Mouse (Mus musculus): Measurements from ENCODE around the gene Fxyd3. TPM values are rescaled to one million over a fixed set of nuclear protein-coding genes. Genes with fewer than 3 reads are reported as not detected.

The Fxyd3 gene
- total RNA-seq, 2 experiments from 2014 or later = 1.2 TPM; not detected in 1

DNA sequence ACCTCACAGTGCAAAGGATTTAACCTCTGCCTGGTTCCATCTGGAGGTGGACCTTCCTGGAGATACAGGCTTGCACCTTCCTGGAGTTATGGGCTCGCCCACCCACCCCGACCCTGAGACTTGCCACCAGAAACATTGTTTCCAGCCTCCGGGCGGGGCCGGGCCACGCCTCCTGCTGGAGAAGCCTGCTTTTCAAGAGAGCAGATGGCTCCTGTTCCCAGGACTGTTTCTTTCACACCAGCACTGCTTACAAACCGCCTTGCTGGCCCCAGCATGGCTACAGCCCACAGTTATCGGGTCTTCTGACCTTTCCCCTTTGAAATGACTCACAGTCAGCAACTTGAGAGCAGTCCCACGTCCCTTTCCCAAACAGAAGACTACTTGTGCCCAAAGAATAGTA is 4.2 kb downstream of the Fxyd3 start:
- no peak for DNase-seq (ENCODE audit: low spot score in 2 of 2)

DNA sequence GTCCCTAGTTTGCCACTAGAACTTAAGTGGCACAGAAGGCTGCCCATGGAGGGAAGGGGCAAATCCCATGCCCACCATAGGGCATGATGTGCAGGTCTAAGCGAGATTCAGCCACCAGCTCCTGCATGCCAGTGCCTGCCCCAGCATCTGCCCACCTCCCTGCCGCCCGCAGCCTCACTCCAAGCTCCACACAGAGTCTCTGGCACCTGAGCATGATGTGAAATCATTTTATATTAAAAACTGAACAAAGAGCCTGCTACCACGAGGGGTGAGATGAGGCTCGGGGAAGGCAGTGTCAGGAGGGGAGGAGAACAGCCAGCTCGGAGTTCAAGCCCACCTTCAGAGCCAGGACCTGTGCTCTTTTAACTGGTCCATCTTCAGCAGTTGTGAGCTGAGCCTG is 6.2 kb downstream of the Fxyd3 start:
- no peak for DNase-seq (ENCODE audit: low spot score in 2 of 2)

DNA sequence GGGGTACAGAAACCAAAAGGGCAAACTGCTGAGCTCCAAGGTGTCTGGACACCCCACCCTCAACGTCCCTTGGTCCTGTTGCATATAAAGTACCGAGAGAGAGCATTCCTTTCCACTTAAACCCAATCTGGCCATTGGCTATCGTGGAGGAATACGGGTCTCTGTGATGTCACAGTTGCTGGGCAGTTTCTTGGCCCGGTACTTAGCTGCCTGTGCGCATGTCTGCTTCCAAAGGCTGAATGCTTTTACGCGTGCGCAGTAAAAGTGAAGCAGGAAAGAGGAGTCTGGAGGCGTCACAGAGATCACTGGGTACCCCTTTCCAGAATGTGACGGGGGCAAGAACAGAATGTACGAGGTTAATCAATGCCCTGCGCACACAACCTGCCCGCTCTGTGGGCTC is 7.0 kb downstream of the Fxyd3 start:
- DNase-seq (ENCODE audit: low spot score in 2 of 2) = no peak

DNA sequence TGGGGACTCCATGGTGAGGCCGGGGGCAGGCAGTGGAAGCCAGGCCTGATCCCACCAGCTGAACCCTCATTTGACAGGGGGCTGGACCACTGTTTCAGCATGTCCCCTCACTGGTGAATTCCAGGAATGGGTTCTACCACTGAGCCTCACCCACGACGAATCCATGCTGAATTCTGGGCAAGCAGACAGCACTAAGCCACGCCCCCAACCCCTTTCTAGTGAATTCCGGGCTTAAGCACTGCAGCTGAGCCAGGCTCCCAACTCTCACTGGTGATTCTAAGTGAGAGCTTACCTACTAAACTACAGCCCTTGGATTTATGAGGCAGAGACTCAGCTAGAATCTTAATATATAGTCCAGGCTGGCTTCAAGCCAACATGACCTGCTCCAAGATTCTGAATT is 8.7 kb downstream of the Fxyd3 start:
- no peak for DNase-seq (ENCODE audit: low spot score in 2 of 2)

DNA sequence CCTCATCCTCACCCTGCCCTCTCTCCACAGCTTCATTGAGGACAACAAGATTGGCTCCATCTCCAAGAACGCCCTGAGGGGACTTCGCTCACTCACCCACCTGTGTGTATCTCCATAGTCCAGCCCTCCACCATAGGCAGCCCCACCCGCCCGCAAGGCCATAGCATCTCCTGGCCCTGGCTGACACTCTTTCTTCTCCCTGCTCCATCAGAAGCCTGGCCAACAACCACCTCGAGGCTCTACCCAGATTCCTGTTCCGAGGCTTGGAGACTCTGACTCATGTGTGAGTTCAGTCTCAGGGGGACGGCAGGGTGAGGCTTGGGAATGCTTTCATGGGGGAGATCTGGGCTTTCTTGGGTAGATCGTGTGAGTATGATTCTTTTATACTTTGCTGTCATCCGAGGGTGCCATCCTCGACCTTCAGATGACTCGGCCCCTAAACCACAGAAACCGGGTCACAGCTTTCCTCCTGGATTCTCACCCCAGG is 13.4 kb downstream of the Fxyd3 start:
- DNase-seq (ENCODE audit: low spot score in 2 of 2) = no peak

DNA sequence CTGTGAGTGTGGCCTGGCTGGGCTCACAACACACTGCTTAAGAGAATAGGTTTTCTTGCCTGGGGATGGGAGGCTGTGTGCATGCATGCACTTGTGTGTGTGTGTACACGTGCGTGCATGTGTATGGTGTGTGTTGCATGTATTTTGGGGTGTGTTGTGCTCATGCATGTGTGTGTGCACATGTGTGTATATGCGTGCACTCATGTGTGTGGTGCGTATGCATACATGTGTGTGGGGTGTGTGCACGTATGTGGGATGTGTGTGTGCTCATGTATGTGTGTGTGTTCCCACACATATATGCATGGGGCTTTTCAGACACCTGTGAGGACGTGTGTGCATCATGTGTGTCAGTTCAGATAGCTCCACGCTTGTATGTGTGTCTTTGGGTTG is 15.9 kb downstream of the Fxyd3 start:
- DNase-seq (ENCODE audit: low spot score in 2 of 2) = no peak

DNA sequence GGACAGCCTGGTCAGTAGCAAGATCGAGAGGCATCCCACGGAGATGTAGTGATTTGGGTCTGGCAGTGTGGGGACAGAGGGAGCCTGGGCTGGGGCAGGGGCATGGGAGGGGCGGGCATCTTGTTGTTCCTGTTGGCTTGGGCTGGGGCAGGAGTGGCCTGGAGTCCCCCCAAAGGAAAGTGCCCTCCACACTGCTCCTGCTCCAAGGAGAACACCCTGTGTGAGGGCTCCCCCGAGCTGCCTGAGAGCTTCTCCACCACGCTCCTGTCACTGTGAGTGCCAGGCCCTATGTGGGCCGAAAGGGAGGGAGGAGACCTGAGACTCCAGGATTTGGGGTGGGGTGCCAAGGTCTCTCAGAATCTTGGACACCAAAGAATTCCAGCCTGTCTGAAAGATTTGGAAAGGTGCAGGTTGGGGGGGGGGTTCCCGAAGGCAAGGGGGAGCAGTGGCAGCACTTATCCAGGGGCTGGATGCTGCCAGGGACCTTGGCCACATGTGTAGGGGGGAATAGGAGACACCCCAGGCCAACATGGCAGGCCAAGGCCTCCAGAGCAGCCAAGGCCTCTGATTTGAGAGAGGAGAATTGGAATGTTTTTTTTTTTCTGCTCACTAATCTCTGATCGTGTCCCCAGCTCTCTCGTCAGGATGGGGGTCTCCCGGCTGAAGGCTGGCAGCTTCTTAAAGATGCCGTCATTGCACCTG is 16.4 kb downstream of the Fxyd3 start:
- DNase-seq (ENCODE audit: low spot score in 2 of 2) = no peak

DNA sequence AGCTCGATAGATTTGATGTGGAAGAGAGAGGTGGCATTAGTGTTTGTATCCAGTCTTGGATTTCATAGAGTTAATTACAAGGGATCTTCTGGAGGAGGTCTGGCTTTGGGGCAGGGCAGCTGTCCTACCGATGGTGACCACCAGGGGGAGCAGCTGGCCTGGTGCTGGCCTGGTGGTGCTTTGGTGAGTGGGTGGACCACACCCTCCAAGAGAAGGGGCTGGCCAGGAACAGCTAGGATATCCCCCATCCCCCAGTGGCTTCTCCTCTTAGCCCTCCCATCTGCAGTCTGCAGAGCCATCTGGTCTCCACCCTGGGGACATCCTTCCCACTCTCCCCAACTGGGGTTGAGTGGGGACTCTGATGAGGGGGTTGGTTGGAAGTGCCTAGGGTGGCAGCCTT is 17.4 kb downstream of the Fxyd3 start, which contains the start of gene Lgi4:
Lgi4 (plus strand) TSS at position 235 of the 400 bp plus-strand sequence.
- peak; percentile 84 for DNase-seq (ENCODE audit: low spot score in 2 of 2)

DNA sequence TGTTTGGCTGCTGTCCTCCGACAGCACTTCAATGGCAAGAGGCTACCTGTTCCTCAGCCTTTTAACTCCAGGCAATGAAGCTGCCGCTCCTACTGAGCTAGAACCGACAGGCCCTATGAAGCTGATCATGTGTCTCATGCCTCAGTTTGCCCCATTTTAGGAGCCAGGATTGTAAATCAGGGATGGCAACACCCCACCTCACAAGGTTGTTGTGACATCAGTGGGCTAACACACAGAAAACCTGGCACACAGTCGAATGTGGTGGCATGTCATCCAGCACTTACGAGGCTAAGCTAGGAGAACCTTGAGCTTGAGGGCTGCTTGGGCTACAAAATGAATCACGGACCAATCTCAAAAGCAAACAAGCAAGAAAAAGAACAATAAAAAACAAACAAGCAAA is 18.3 kb downstream of the Fxyd3 start:
- DNase-seq (ENCODE audit: low spot score in 2 of 2) = no peak

DNA sequence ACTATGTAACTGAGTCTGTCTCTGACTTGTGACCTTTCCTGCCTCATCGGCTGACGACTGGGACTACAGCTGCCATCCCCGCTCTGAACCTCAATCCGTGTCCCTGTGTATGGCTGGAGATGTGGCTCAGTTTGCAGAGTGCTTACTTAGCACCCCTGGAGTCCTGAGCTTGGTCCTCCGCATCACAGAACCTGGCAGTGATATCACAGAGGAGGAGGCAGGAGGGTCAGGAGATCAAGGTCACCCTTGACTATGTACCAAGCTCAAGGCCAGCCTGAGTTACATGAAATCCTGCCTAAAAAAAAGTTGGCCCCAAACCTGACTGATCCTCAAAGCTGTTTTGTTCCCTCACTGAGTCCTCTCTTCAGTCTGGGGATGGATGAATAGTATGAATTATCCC is 18.8 kb downstream of the Fxyd3 start:
- no peak for DNase-seq (ENCODE audit: low spot score in 2 of 2)

DNA sequence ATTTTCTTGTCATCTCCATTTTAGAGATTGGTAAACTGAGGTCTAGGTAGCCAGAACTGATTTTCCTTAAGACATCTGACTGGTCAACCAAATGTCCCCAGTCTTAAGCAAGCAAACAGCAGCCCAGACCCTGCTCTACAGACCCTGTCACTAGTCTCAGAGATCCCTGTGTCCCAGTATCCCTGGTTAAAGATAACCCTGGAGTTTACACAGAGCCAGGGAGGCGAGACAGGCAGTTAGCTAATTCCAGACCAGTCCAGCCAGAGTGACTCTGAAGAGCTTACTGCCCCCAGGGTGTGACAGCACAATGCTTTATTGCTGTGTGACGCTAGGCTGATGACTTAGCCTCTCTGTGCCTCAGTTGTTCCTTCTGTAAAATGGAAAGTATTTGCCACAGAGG is 19.4 kb downstream of the Fxyd3 start, which contains the start of gene Fxyd1:
Fxyd1 (minus strand) TSS at position 129 of the 400 bp plus-strand sequence.
- DNase-seq (ENCODE audit: low spot score in 2 of 2) = no peak

DNA sequence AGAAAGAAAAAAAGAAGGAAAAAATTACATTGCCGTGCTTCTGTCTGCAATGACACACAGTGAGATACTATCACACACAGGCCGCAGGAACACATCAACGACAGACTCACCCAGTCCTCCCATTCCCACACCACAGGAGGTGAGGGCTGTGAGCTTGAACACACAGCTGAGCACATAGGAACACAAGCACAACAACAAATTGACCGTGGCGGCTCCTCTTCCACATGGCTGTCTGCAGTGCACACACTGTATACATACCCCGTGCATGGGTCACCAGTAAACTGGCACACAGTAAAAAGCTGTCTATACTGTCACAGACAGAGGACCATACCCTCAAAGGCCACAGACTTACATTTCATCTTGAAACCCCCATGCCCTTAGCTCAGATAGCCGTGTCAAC is 20.1 kb downstream of the Fxyd3 start:
- no peak for DNase-seq (ENCODE audit: low spot score in 2 of 2)

DNA sequence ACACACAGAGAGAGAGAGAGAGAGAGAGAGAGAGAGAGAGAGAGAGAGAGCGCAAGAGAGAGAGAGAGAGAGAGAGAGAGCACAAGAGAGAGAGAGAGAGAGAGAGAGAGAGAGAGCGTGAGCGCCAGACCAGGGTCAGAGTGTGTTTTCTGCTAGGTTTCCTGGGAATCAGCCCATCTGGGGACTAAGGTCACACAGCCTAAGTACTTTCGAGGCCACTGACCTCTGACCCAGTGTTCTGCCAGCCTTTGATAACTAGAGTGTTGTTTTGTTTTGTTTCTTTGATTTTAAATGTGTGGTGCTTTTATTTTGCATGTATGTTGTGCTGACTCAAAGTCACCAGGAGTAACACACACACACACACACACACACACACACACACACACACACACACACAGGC is 20.6 kb downstream of the Fxyd3 start:
- no peak for DNase-seq (ENCODE audit: low spot score in 2 of 2)

DNA sequence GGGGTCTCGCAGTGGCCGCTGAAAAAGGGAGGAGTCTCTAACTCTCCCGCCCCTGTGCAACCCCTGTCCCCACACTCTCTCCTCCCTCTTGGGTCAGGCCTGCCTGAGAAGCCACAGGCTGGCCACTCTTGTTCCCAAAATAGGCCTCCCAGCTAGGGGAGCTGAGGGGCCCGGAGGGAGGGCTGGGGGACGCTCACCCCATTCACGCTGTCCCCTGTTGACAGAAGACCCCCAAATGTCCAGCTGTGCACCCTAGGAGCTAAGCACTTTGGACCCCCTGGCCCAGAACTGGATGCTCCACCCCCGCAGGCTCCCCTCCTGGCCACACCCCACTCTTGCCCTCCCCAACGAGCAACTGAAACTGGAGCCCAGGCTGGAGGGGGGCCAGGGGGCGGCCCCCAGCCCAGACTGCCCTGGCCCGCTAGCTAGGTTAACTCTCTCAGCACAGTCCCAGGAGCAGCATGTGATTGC is 21.1 kb downstream of the Fxyd3 start:
- DNase-seq (ENCODE audit: low spot score in 2 of 2) = no peak

DNA sequence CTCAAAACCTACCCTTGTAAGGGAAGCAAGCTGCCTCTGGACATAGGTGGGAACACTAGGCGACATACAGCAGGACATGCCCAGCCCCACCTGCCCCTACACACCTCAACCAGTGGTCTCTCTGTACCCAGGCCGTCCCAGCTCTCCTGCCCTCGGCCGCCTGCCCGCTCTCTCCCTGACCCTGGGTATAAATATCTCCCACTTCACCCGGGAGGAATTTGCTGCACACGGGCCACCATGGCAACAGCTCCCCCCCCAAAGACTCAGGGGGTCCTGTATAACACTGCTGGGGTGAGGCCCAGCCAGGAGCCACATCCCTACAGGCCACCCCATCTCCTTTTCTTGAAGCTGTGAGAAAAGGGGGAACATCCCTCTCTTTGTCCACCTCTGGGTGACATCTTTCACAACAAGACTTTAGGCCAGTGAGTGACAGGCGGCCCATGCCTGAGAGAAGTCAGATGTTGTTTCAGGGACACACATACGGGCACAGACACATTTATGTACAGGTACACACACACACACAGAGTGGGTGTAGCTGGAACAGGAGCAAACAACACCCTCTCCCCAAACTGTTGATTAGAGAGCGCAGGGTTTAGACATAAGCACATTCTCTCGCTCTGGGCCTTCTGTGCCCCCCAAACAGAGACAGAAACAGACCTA is 21.7 kb downstream of the Fxyd3 start:
- DNase-seq (ENCODE audit: low spot score in 2 of 2) = no peak

DNA sequence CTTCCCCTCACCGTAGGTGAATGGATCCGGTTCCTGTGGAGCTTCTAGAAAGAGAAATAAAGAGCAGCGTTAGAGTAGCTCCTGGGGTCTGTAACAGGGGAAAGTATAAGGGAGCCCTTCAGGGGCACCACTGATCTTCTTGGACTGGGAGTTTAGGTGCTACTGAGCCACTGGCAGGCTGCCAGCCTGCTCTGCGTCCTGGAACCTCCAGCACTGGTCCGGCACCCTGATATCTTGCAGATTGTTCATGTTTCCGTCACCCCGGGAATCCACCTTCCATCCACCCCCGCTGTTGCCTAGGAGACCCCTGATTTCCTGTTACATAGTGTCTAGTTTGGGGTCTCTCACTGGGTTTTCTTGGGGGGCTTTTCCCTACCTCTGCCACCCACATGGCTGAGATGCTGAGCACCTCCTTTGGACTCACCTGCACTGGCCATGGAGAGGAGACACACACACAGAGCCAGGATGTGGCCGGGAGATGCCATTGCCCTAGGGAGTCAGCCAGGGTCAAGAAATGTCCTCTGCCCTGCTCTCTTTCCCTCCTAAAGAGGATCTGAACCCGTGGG is 22.5 kb downstream of the Fxyd3 start:
- no peak for DNase-seq (ENCODE audit: low spot score in 2 of 2)

DNA sequence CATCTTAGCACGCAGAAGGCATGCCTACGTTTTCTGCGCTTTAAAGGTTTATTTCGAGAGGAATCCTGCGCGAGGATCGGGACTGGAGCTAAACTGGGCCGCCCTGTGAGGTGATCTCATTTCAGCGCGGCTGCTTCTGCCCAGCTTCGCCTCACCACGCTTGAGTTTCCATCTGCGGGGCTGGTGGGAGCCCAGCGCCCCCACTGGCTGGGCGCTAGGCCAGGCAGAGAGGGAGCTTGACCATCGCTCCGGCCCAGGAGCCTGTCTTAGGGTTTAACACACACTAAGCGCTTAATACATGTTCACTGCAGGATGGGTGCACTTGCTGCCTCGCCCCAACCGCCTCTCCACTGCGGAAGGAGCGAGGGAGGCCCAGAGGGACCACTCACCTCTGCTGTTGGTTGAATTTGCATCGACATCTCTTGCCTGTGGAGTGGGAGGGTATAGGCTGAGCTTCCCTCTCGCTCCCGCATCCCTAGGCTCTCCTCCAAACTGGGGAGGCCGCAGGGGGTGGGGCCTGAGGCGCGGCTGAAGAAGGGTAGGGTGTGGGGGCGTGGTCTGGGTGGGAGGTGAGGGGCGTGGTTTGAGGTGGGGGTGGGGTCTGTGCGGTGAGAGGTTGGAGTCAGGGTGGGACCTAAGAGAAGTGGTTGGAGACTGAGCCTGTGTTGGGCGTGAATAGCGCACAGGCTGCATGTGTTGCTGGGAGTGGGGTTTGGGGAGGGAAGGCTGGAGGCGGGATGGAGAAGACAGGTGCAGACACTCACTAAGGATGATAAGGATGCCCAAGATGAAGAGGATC is 23.7 kb downstream of the Fxyd3 start:
- DNase-seq (ENCODE audit: low spot score in 2 of 2) = peak; percentile 69 to 85

DNA sequence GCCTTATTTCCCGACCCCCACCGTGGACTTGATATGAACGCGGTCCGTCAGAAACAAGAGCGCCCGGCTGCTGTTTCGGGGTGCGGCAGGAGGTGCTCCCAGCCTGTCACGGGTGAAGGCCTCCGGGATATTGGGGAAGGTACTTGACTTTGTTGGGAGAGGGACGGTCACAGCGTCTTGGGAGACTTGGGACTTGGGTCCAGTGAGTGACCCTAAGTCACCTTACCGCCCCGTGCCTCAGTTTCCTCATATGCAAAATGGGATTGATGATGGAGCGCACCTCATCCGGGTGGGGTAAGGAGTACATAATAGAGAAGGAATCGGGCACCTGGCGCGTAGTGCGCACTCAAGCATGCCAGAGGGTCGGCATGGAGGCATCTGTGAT is 24.3 kb downstream of the Fxyd3 start:
- DNase-seq (ENCODE audit: low spot score in 2 of 2) = peak in 1 of 2 experiments; percentile 25

DNA sequence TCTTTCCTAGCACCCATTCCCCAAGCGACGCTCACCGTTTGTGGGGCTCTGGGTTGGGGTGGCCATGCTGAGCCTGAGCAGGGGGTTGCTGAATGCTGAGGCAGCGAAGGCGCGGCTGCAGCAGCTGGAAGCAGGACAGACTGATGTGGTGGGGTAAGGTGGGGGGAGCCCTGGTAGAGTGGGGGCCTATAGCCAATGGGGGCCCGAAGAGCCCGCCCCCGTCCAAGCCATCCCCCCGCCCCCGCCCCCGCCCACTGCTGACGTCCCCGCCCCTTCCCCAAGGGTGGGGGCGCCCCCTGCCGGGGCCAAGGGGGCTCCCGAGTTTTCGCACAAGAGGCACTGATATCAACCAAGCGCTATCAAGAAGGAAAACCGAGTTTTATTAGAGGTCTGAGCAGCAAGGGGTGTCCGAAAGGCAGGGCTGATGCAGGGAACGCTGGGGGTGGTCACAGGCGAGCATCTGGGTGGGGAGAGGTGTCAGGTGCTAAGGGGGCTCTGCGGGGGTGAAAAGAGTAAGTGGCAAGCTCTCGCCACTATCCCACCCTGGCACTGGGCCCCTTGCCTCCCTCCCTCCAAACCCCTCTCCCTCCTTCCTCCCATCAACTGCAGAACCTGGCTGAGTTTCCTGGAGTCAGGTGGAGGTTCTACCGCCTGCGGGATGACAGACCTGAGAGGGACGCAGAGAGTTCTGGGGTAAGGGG is 25.0 kb downstream of the Fxyd3 start, which contains the start of gene Fxyd7:
Fxyd7 (minus strand) TSS at position 147 of the 701 bp plus-strand sequence.
- peak in 1 of 2 experiments; percentile 33 for DNase-seq (ENCODE audit: low spot score in 2 of 2)

DNA sequence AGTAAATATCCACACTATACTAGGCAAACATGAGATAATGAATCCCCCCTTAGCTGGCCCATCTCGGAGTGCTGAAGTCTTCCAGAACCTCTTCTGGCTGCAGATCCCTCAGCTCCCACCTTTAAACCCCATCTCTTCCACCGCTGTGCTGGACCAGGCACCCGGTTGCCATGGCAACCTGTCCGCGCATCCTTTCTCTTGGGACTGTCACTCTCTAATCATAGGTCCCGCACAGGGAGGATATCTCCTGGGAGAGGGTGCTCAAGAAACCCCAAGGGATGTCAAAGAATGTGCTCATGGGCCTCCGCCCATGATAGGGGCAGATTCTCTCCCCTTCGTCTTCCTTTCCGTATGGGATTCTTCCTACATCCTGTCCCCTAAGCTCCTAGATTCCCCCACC is 25.6 kb downstream of the Fxyd3 start:
- DNase-seq (ENCODE audit: low spot score in 2 of 2) = peak; percentile 69 to 70

DNA sequence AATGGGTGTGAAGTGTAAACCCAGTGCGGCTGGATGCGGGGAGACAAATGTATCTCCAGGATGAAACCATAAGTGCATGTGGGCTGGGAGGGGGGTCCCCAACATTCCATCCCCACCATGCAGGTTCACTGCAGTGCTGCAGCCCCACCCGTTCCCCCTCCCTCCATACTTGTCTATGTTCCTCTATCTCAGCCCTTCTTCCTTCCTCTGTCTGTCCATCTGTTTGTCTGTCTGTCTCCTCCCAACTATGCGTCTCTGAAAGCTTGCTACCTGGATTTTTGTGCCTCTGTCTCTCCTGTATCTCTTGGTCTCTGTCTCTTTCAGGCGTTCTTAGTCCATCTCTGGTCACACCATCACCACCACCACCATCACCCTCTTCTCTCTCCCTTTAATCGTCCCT is 26.0 kb downstream of the Fxyd3 start:
- no peak for DNase-seq (ENCODE audit: low spot score in 2 of 2)

All from left cerebral cortex, adult 18-20 months (tissue).